Mouse (Mus musculus) gastrocnemius, postnatal 10 days (tissue): ENCODE results near the gene Shld1. TPM values are rescaled to one million over a fixed set of nuclear protein-coding genes. Genes with fewer than 3 reads are reported as not detected.

Source experiments
- total RNA-seq, 2 experiments: library from RNA; stranded (reverse); gene quantifications; 2 replicates each; pipeline ENCODE4 v1.2.3; 2021

Shld1 gene
- total RNA-seq, 2 experiments from 2014 or later, result 3.6 to 5.7 TPM

Other genes with a start within 250 kb of the Shld1 start
- 10 to 100 TPM; 72.0 to 72.4 TPM for gene Gpcpd1, start 99.2 kb upstream of the Shld1 start, total RNA-seq
- under 1 TPM; 0.42 to 0.52 TPM for gene Chgb, start 94.3 kb downstream of the Shld1 start, total RNA-seq
- gene Trmt6, start 129.1 kb downstream of the Shld1 start, total RNA-seq, result 1 to 10 TPM; 7.9 to 9.8 TPM
- 1 to 10 TPM; 1.5 to 2.1 TPM for gene Mcm8, start 129.2 kb downstream of the Shld1 start, total RNA-seq
- gene Crls1, start 159.7 kb downstream of the Shld1 start, total RNA-seq, result 10 to 100 TPM; 17.1 to 19.0 TPM
- under 1 TPM; 0.07 to 0.09 TPM for gene Lrrn4, start 194.0 kb downstream of the Shld1 start, total RNA-seq